ENCODE assay signal across 12 mouse cellular contexts in genomic region chr5:136146936-136147335, GRCm38 (mm10). TPM values are rescaled to one million over a fixed set of nuclear protein-coding genes. Genes with fewer than 3 reads are reported as not detected.
DNase-seq lines count a peak whose midpoint lies in the region; ATAC-seq lines count a peak whose summit lies in the region.
"Had no signal": no experiment of that assay in that cellular context is flagged by ENCODE, and none has a peak within 500 bp of the region (broad histone marks: within the 10 kb centered on the region; RNA-seq: fewer than 3 reads in every experiment).

No protein-coding gene starts in this region.

- peak; percentile 69 for ATAC-seq in inflammation-experienced regulatory T-cells, adult 6 months
- no peak for ATAC-seq in frontal cortex, adult (ENCODE audit: low TSS enrichment)
- ATAC-seq: intestine, postnatal 0 days; Patski had no signal

- DNase-seq in B cell, adult 2 months, result peak; percentile 36 to 42
- DNase-seq in CD4-positive, CD25-positive, alpha-beta regulatory T cell, adult 2 months (ENCODE audit: low read depth, low spot score), result peak; percentile 69
- peak; percentile 75 to 79 for DNase-seq in thymus, postnatal 10 days (ENCODE audit: low spot score in 2 of 2)
- DNase-seq in heart, postnatal 4 days, result no peak
- no peak for DNase-seq in urinary bladder, postnatal 14 days (ENCODE audit: low spot score)
- DNase-seq: cerebellum, postnatal 10 days; gastrocnemius, postnatal 36 days; right cerebral cortex, postnatal 4 days had no signal

RNA-seq across cellular contexts. Expression of gene Alkbh4, which starts 11.0 kb away (rescaled TPM):
- 10 to 100 TPM; 51.3 to 63.3 (median 56.7) TPM for polyA plus RNA-seq in inflammation-experienced regulatory T-cells, adult 6 months (2017; shearing (Covaris generic))
- 1 to 10 TPM; 6.5 to 7.4 TPM for total RNA-seq in heart, postnatal 4 days (2021)

RNA-seq across cellular contexts. Expression of gene Lrwd1, which starts 11.1 kb away (rescaled TPM):
- 10 to 100 TPM; 37.0 to 37.7 (median 37.2) TPM for polyA plus RNA-seq in inflammation-experienced regulatory T-cells, adult 6 months (2017; shearing (Covaris generic))
- total RNA-seq in heart, postnatal 4 days (2021), result 1 to 10 TPM; 7.9 to 9.5 TPM

RNA-seq across cellular contexts. Expression of gene Orai2, which starts 23.6 kb away (rescaled TPM):
- 10 to 100 TPM; 55.8 to 72.0 (median 64.8) TPM for polyA plus RNA-seq in inflammation-experienced regulatory T-cells, adult 6 months (2017; shearing (Covaris generic))
- 1 to 10 TPM; 2.0 to 3.3 TPM for total RNA-seq in heart, postnatal 4 days (2021)

RNA-seq across cellular contexts. Expression of gene Polr2j, which starts 30.5 kb away (rescaled TPM):
- polyA plus RNA-seq in inflammation-experienced regulatory T-cells, adult 6 months (2017; shearing (Covaris generic)), result 100 to 1,000 TPM; 120 to 150 (median 121) TPM
- 10 to 100 TPM; 63.4 to 67.3 TPM for total RNA-seq in heart, postnatal 4 days (2021)

RNA-seq across cellular contexts. Expression of gene Prkrip1, which starts 51.8 kb away (rescaled TPM):
- polyA plus RNA-seq in inflammation-experienced regulatory T-cells, adult 6 months (2017; shearing (Covaris generic)), result 10 to 100 TPM; 40.9 to 48.3 (median 45.5) TPM
- 10 to 100 TPM; 27.9 to 32.6 TPM for total RNA-seq in heart, postnatal 4 days (2021)

Comparison
In these comparisons a context has a peak if more than half of its experiments do, and no peak if none do; other contexts are left out.
1. DNase-seq: peak in B cell, adult 2 months (2 of 2), CD4-positive, CD25-positive, alpha-beta regulatory T cell, adult 2 months (single experiment) and thymus, postnatal 10 days (2 of 2); none in heart, postnatal 4 days (single experiment) and urinary bladder, postnatal 14 days (single experiment).